Mouse (Mus musculus): ENCODE measurements at regions not wholly inside any gene's neighbourhood (a gene's known extent, or its start where the extent isn't known, plus 50 kb on each side); places are given as distances from the start of the nearest gene placed in this dataset.

DNA sequence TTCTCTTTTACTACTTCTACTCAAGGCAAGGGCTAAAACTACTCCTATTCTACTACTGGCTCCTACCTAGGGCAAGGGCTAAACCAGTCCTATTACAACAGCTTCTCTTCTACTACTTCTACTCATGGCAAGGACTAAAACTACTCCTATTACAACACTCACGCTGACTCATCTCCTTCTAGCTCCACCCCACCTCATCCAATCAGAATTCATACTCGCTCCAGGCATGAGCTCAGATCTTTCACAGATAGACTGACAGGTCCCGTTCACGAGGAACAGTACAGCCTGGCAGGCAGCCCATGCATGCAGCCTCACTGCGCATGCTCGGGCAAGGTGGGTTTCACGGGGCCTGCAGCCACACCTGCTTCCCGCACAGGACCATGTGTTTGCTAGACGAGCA, 79.6 kb upstream of the Nyx start:
- WGBS, result 89% methylated on average over 9 of the region's 9 CpGs
- no peaks in the 10 kb centered on the region for H3K9me3 ChIP-seq (replicated peaks)
- ATAC-seq, result no peak
- no peak overlapping the region for H3K4me2 ChIP-seq
- H3K36me3 ChIP-seq (ENCODE audit: poor library complexity, severe bottlenecking), result no peaks in the 10 kb centered on the region
- H3K9ac ChIP-seq, result no peak overlapping the region
- H3K27ac ChIP-seq, result no peak overlapping the region
- no peaks in the 10 kb centered on the region for H3K27me3 ChIP-seq
- no peaks in the 10 kb centered on the region for H3K4me1 ChIP-seq
- H3K4me3 ChIP-seq, result no peak overlapping the region

DNA sequence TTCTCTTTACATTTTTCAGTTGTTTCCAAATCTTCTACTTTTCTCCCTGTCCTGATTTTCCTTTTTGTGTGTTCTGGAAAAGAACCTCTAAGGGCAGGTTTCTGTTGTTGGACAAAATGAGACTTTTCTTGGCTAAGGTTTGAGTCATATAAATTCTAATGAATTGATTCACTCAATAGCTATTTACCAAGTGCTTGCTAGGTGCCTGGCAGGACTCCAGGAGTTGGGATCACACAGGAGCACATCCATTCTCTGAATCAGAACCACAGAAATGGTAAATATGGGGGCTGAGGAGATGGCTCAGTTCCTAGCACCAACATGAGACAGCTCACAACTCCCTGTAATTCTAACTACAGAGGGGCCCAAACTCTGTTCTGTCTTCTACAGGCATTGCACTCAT, 67.4 kb upstream of the Nyx start:
- H3K27me3 ChIP-seq, result no peaks in the 10 kb centered on the region
- no peak overlapping the region for H3K9ac ChIP-seq
- H3K4me2 ChIP-seq, result no peak overlapping the region
- no peak overlapping the region for H3K27ac ChIP-seq
- no peaks in the 10 kb centered on the region for H3K4me1 ChIP-seq
- no peaks in the 10 kb centered on the region for H3K9me3 ChIP-seq (replicated peaks)
- no peak for ATAC-seq
- no peak overlapping the region for H3K4me3 ChIP-seq
- no peaks in the 10 kb centered on the region for H3K36me3 ChIP-seq (ENCODE audit: poor library complexity, severe bottlenecking)

DNA sequence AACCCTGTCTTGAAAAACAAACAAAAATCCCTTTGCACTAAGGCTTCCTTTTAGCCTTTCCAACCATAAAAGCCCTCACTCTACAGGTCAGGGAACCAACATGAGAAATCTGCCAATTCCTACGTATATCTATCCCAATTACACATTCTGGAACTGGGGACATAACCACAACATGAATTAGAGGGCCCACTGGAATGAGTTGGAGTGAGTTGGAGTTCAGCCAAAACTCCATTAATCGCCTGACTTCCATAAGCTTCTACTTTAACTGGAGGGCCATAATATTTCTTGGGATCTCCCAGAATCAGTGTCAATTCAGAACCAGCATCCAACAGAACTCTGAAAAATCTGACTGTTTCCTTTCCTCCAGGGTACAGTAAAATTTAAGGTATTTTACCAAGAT, 53.2 kb upstream of the Nyx start:
- H3K36me3 ChIP-seq (ENCODE audit: poor library complexity, severe bottlenecking), result no peaks in the 10 kb centered on the region
- no peaks in the 10 kb centered on the region for H3K9me3 ChIP-seq (replicated peaks)

DNA sequence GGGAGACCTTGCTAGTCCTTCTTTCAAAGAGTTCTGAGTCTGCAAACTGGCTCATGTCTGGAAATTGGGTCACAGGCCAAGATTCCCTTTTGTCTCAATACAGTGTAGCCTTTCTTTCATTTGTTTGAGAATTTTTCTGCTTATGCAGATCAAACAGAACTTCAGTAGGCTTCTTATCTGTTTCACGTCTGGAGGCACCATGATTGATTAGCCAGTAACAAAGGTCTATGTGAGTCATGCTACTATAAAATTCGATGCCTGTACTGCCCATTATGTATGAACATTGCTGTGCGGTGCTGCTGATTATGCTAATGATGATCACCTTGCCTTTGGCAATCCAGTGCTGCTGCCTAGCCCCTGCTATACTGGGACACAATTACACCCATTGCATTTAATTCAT, 52.8 kb upstream of the Nyx start:
- no peaks in the 10 kb centered on the region for H3K36me3 ChIP-seq (ENCODE audit: poor library complexity, severe bottlenecking)
- H3K27me3 ChIP-seq, result no peaks in the 10 kb centered on the region
- peak; percentile 61 for ATAC-seq
- H3K4me2 ChIP-seq, result no peak overlapping the region
- 22% methylated on average over 3 of the region's 3 CpGs for WGBS
- H3K9me3 ChIP-seq (replicated peaks), result no peaks in the 10 kb centered on the region
- H3K27ac ChIP-seq, result no peak overlapping the region
- no peak overlapping the region for H3K9ac ChIP-seq
- H3K4me3 ChIP-seq, result no peak overlapping the region
- H3K4me1 ChIP-seq, result no peaks in the 10 kb centered on the region

More for the DNA sequence above, 53.2 kb upstream of the Nyx start:
- ATAC-seq, result peak; percentile 43; the same call in 1 of the 2 replicates
- Histone ChIP-seq H3K4me3 (no peak overlapping the region), H3K27ac (no peak overlapping the region), H3K27me3 (no peaks in the 10 kb centered on the region), H3K4me1 (no peaks in the 10 kb centered on the region), H3K4me2 (no peak overlapping the region), H3K9ac (no peak overlapping the region)
- 55% methylated on average over 2 of the region's 2 CpGs for WGBS

Data from forebrain, embryonic 13.5 days (tissue).